Mouse (Mus musculus) midbrain, embryonic 13.5 days (tissue): ENCODE measurements around the gene Adh4. TPM values are rescaled to one million over a fixed set of nuclear protein-coding genes. Genes with fewer than 3 reads are reported as not detected.

Experiments
- polyA plus RNA-seq: library from polyadenylated mRNA; unstranded; fragments of >200 nt; fragmentation: Nextera tagmentation; extraction: Ambion mirVana; gene quantifications from 2 replicates; pipeline ENCODE4 v1.2.1, GENCODE M21; 2015

The Adh4 gene
- polyA plus RNA-seq, 1 experiment from 2014 or later, result not detected

Other genes with a start within 250 kb of the Adh4 start
- not detected in 2 replicates for gene 4930579F01Rik, start 221.6 kb upstream of the Adh4 start, polyA plus RNA-seq
- 0.46 and 0.66 TPM in 2 replicates for gene Adh7, start 197.7 kb upstream of the Adh4 start, polyA plus RNA-seq
- 0.81 and 0.97 TPM in 2 replicates for gene Adh1, start 154.5 kb upstream of the Adh4 start, polyA plus RNA-seq
- not detected in 2 replicates for gene Adh6a, start 102.2 kb upstream of the Adh4 start, polyA plus RNA-seq
- 0.17 and 0.40 TPM in 2 replicates for gene Adh6b, start 73.7 kb upstream of the Adh4 start, polyA plus RNA-seq
- 243 and 250 TPM in 2 replicates for gene Adh5, start 27.6 kb downstream of the Adh4 start, polyA plus RNA-seq
- 43.4 and 46.6 TPM in 2 replicates for gene Metap1, start 74.0 kb downstream of the Adh4 start, polyA plus RNA-seq
- 343 and 393 TPM in 2 replicates for gene Eif4e, start 110.7 kb downstream of the Adh4 start, polyA plus RNA-seq